Mouse (Mus musculus): ENCODE data around the gene Csmd2.
A peak's percentile ranks its signal among the peaks of the same experiment; 100 is the strongest.
"Not testable (repeated sequence)": the region's sequence is repeated elsewhere in the genome, so short reads cannot be mapped to it uniquely, and the experiment has no call there.

Csmd2 gene

DNA sequence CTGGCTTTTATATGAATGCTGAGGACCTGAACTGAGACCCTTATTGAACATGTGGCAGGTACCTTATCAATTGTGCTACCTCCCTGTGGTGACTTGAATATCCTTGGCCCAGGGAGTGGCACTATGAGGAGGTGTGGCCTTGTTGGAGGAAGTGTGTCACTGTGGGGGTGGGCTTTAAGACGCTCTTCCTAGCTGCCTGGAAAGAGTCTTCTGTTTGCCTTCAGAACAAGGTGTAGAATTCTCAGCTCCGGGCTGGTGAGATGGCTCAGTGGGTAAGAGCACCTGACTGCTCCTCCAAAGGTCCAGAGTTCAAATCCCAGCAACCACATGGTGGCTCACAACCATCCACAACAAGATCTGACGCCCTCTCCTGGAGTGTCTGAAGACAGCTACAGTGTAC, 624.1 kb downstream of the Csmd2 start:
- DNase-seq (ENCODE audit: low read depth, low spot score), result not testable (repeated sequence)

DNA sequence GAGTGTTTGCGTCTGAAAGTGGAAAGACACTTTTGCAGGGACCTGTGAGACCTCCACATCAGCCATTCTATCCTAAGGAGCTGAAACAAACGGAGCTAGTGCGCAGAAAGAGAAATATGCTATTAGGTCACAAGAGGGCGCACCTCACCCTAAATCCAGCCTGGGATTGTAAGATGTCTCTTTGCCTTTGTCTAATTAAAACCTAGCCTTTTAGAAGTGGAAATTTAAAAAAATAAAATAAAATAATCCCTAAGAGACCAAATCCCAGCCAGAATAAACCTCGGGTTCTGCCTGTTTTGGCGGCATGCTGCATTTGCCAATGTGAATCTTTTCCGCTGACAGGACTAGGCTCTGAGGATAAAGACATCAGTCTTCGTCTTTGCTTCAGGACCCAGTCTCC, 625.7 kb downstream of the Csmd2 start:
- DNase-seq (ENCODE audit: low read depth, low spot score), result peak; percentile 83

DNA sequence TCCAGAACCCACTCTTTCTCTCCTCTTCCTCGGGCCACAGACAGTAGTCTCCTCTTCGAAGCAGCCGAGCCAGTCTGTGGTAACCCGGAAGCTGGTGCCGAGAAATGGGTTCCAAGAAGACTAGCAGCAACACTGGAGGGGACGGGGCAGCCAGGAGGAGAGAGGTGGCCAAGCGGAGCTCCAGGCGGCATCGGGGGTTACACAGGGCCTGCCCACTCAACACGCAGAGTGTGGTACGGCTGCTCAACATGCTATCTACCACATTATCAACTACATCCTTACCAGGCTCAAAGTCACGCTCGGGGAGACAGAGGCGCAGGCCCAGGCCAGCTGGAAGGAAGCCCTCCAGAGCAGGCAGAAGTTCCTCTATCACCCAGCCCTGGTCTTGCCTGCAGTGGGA, 628.1 kb downstream of the Csmd2 start:
- DNase-seq (ENCODE audit: low read depth, low spot score), result peak; percentile 41
